Mouse (Mus musculus): Measurements from ENCODE around the gene Acot5. TPM values are rescaled to one million over a fixed set of nuclear protein-coding genes. Genes with fewer than 3 reads are reported as not detected.
"Not testable (repeated sequence)": the region's sequence is repeated elsewhere in the genome, so short reads cannot be mapped to it uniquely, and the experiment has no call there.

Acot5 gene
- total RNA-seq, 2 experiments from 2014 or later: not detected

DNA sequence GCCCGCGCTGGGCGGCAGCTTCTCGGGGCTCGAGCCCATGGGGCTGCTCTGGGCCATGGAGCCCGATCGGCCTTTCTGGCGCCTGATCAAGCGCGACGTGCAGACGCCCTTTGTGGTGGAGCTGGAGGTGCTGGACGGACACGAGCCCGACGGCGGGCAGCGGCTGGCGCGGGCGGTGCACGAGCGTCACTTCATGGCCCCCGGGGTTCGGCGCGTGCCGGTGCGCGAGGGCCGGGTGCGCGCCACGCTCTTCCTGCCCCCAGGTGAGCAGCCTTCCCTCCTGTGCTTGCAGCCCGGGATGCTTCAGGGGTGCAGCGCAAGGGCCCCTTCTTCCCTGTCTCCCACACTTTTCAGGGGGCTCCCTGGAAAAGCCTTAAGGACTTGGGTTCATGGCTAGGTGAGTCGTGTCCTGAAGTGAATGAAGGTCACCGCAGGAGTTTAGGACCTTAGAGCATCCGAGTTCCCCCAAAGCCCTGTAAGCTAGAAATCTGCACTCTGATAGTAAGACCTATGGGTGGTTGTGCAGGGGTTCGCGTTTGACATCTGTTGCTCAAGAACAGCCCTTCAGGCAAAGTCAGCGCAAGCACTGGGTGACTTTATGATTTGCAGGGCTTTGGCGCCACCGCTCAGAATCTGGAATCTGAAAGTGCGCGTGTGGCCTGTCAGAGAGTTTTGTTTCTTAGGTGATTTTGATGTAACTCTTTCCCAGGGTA is 15.3 kb upstream of the Acot5 start:
- ATAC-seq (replicated peaks; ENCODE audit: low FRiP score, poor library complexity, severe bottlenecking): no peak

DNA sequence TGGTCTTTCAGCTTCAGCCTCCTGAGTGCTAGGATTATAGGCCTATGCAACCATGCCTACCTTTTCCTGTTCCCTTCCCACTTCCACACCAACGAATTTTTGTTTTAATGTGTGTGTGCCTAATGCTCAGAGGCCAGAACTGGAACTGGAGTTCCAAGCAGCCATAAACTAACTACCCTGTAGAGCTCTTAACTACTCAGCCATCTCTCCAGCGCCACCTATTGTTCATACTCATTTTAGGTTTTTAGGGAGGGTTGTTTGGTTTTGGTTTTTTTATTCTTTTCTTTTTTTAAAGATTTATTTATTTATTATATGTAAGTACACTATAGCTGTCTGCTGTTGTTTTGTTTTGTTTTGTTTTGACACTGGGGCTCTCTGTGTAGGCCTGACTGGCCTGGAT is 8.2 kb upstream of the Acot5 start:
- no peak for ATAC-seq (replicated peaks; ENCODE audit: low FRiP score, poor library complexity, severe bottlenecking)

DNA sequence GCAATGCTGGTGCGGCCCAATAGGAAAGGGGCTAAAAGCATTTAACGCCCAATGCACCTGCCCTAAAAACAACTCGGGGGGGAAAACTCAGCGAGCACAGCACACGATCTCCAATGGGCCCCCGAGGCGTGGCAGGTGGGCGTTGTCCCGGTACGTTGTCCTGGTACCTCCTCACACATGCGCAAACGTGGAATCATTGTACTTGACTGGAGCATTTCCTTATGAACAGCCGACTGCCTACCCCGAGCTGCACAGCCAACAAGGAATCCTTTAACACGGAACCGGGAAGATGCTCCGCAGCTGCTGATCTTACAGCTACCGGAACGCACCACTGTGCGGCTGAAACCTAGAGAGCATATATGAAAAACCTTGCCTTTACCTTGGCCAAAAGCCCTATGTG is 6.8 kb upstream of the Acot5 start:
- ATAC-seq (replicated peaks; ENCODE audit: low FRiP score, poor library complexity, severe bottlenecking): no peak

DNA sequence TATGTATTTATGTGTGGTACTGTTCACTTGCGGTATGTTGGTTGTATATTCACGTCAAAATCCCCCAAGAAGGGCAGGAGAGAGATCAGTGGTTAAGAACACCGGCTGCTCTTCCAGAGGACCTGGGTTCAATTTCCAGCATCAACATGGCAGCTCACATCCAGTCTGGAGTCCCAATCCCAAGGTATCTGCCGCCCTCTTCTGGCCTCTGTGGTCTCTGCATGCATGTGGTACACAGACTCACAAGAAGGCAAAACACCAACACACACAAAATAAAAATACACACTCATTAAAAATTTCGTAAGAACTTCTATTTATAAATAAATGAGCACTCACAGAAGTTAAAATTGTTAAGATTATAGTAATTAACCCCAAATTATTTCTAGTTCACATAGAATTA is 5.9 kb upstream of the Acot5 start:
- ATAC-seq (replicated peaks; ENCODE audit: low FRiP score, poor library complexity, severe bottlenecking): no peak

DNA sequence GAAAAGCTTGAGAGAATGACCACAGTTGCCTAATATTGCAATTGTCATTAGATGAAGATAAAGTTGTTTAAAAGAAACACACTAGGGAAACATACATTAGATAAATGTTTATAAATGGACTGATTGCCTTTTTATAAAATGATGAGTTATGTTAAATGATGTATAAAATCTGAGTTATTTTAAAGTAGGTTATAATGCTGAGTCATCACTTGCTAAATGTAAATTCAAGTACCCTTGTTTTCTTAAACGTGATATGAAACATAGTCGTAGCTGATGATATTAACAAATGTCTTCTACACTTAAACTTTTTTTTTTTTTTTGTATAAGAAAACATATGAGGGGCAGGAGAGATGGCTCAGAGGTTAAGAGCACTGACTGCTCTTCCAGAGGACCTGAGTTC is 5.3 kb upstream of the Acot5 start:
- no peak for ATAC-seq (replicated peaks; ENCODE audit: low FRiP score, poor library complexity, severe bottlenecking)

DNA sequence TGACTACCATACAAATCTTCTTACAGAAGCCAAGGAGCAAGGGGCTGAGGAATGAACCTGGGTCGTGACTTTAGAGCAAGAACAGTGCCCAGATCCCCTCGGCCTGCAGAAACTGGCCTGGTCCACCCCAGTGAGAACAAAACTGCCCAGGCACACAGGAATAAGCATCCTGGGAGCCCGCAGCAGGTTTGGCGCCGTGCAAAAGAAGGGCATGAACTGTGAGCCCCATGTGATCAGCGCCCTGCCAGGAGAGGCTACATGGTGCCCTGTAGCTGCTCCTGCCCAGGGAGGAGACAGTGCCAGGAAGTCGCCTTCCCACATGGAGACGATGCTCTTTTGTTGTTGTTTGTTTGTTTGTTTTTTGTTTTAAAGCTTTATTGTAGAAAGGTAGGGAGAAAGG is 4.5 kb upstream of the Acot5 start:
- ATAC-seq (replicated peaks; ENCODE audit: low FRiP score, poor library complexity, severe bottlenecking): no peak

DNA sequence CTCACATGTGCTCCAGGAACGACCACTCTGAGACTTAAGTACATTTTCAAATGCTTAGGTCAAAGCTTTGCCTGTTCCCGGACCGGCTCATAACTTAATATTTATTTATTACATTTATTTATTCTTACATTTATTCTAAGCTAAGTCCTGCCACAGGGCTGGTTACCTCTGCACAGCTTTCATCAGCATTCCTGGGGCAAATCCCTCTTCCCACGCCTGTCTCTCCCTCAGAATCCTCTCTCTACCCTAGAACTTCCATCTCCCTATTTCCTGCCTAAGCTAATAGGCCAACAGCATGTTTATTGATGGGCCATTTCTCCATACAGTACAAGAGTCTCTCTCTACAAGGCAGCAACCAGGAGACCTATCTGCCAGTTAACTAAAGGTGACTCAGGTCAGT is 1.4 kb upstream of the Acot5 start:
- no peak for ATAC-seq (replicated peaks; ENCODE audit: low FRiP score, poor library complexity, severe bottlenecking)

DNA sequence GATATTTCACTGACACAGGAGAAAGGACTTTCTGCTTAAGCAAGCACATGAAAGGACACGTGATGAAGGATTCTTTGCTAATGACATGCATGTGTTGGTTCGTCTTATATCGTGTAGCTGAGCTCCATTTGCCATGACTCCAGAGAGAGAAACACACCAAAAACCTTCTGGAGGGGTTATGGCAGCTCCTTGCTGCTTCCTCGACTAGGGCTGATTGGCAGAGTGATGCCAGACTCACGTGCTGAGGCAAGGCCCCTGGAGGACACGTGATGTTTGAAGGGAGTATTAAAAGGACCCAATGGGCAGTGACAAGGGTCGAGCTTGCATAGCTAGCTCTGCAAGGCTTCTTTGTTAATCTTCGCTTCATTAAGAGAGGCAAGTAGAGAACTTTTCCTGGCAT is 829 bp upstream of the Acot5 start:
- ATAC-seq (replicated peaks; ENCODE audit: low FRiP score, poor library complexity, severe bottlenecking): no peak

DNA sequence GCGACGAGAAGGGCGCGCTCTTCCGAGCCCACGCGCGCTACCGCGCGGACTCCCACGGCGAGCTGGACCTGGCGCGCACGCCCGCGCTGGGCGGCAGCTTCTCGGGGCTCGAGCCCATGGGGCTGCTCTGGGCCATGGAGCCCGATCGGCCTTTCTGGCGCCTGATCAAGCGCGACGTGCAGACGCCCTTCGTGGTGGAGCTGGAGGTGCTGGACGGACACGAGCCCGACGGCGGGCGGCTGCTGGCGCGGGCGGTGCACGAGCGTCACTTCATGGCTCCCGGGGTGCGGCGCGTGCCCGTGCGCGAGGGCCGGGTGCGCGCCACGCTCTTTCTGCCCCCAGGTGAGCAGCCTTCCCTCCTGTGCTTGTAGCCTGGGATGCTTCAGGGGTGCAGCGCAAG is 457 bp downstream of the Acot5 start:
- ATAC-seq (replicated peaks; ENCODE audit: low FRiP score, poor library complexity, severe bottlenecking): not testable (repeated sequence)

DNA sequence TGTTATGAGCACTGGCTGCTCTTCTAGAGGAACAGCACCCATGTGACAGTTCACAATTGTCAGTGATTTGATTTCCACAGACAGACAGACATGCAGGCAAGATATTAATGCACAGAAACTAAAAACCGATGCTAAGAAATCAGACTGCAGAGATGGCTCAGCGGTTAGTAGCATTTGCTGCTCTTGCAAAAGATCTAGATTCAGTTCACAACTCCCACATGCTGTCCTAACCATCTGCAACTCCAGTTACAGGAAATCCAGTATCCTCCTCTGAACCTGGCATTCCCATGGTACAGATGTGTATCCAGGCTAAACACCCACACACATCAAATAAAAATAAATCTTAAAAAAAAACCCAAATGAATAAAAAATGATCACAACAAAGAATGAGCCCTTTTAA is 2.6 kb downstream of the Acot5 start:
- ATAC-seq (replicated peaks; ENCODE audit: low FRiP score, poor library complexity, severe bottlenecking): no peak

DNA sequence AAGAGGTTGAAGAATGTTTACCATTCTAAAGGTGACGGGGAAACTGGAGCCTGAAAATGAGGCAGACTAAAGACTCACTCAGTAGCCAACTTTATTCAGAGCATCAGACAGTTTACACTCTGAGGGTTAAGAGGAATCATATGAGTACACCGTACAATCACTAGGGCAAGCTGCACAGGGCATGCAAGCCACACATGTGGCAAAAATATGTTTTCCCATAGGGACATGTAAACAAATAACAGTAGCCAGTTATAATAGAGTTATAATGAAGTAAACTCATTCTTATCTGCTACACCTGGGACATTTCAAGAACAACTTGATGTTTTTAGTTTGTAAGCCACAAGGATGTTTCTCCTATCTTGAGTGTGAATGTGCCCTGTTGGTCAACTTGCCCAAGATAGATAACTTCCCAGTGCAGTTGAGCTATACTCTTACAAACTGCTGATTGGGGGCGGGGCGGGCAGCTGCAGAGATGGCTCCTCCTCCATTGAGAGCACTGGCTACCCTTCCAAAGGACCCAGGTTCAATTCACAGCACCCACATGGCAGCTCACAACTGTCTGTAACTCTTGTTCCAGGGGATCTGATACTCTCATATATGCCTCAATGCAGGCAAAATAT is 8.4 kb downstream of the Acot5 start:
- ATAC-seq (replicated peaks; ENCODE audit: low FRiP score, poor library complexity, severe bottlenecking): no peak

DNA sequence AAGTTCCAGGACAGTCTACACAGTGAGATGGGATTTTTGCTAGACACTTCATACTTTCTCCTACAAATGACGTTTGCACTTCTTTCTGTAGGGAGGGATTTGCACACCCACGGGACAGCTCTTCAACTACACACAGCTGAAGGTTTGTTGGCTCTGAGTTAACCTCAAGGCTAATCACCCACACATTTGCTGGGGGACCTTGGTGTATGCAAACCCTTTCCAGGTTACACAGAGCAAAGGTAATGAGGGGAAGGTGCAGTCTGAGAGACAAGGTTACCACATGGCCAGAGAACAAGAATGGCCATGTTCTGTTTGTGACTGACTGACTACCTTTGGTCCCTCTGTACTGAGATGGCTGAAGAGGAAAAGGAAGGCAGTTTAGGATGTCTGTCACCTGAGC is 14.7 kb downstream of the Acot5 start:
- ATAC-seq (replicated peaks; ENCODE audit: low FRiP score, poor library complexity, severe bottlenecking): no peak

DNA sequence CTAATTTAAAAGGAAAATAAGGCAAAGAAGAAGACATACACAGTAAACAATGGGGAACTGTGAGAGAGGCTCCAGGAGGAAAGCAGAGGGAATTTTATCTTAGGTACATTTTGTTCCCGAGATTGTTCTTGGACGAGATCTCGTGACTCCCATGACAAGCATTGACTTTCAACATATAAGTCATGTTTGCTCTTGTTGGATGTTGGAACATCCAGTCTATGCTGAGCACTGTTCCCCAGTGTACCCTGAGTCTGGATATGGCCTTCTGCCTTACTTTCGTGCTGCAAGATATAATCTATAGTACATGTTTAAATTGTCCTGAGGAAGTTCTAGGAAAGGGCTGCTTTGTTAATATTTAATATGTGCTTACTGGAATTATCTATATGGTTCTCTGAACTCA is 15.5 kb downstream of the Acot5 start:
- ATAC-seq (replicated peaks; ENCODE audit: low FRiP score, poor library complexity, severe bottlenecking): no peak

DNA sequence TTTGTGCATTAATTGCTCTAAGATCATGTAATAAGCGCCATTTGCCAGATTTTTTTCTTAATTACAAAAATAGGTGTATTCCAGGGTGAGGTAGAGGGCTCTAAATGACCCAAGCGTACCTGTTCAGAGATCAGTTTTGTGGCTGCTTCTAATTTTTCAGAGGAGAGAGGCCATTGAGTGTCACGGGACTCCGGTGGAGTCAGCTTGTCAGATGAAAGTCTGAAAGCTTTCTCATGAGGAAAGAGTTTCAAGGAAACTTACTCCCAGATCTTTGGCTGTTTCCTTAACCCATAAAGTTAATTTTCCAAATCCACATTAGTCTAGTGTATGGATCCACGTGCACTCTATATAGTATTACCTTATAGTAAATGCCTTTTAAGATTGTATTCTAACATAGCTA is 25.5 kb downstream of the Acot5 start:
- not testable (repeated sequence) for ATAC-seq (replicated peaks; ENCODE audit: low FRiP score, poor library complexity, severe bottlenecking)

DNA sequence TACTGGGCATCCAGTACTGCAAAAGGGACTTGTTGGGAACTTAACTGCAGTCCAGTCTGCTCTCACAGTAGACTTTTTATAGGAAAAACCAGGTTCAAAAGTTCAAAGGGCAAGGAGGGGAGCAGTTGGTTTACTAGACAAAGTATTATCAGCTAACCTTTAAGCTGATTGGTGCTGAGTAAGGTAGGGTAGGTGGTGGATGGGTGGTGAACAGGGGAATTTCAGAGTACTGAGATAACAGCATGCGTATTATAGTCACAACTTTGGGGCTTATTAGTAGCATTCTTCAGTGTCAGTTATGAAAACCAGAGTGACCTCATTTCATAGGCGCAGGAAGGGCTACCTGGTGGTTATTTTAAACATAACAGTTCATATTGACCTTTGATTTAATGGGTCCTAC is 30.5 kb downstream of the Acot5 start:
- no peak for ATAC-seq (replicated peaks; ENCODE audit: low FRiP score, poor library complexity, severe bottlenecking)

DNA sequence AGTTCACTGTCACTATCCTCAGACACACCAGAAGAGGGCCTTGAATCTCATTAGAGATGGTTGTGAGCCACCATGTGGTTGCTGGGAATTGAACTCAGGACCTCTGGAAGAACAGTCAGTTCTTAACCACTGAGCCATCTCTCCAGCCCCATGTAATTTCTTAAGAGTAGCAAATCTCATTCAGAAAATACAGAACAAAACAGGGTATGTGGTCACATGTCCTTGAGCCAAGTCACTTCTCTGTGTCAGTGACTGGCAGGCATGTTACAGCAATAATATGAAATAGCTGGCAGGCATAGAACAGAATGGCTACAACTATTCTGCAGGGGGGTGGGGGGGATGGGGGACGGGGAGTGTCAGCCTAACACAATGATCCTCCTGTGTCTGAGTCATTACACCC is 30.9 kb downstream of the Acot5 start:
- ATAC-seq (replicated peaks; ENCODE audit: low FRiP score, poor library complexity, severe bottlenecking): no peak

DNA sequence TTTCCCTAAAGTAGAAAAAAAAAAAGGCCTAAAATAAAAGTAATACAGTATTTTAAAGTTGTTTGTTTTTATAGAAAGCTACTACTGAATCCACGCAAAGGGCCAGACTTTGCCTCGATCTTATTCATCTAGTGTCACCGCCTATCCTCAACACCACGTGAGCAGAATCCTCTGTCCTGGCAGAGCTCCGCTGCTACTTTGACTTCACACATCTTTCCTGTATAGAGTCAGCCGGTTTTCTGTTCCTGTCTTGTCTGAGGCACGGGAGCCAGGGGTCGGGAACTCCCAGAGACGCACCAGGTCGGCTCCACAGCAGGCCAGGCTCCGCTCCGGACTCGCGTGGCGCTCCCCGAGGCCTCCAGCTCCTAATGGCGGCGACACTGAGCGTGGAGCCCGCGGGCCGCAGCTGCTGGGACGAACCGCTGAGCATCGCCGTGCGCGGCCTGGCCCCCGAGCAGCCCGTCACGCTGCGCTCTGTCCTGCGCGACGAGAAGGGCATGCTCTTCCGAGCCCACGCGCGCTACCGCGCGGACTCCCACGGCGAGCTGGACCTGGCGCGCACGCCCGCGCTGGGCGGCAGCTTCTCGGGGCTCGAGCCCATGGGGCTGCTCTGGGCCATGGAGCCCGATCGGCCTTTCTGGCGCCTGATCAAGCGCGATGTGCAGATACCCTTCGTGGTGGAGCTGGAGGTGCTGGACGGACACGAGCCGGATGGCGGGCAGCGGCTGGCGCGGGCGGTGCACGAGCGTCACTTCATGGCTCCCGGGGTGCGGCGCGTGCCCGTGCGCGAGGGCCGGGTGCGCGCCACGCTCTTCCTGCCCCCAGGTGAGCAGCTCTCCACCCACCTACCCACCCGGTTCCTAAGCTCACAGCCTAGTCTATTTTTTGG is 31.7 kb downstream of the Acot5 start, which contains the start of gene Acot6:
TSS of gene Acot6 (plus strand) at position 51 of the 889 bp plus-strand sequence.
- peak; percentile 71 for ATAC-seq (replicated peaks; ENCODE audit: low FRiP score, poor library complexity, severe bottlenecking)

DNA sequence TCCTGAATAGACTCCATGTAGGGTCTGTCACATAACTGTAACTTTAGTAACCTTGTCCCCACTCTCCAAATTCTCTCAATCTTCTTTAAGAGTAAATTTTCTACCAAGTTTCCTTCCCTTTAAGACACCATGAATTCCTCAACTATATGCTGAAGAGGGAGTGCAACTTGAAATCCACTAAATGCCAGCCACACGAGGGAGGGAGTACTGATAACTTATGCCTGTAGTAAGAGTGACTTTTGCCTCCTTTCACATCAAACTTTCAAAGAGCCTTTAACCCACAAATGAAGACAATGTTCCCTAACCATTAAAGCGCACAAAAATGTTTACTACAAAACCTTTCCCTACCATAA is 32.3 kb downstream of the Acot5 start:
- ATAC-seq (replicated peaks; ENCODE audit: low FRiP score, poor library complexity, severe bottlenecking): no peak

DNA sequence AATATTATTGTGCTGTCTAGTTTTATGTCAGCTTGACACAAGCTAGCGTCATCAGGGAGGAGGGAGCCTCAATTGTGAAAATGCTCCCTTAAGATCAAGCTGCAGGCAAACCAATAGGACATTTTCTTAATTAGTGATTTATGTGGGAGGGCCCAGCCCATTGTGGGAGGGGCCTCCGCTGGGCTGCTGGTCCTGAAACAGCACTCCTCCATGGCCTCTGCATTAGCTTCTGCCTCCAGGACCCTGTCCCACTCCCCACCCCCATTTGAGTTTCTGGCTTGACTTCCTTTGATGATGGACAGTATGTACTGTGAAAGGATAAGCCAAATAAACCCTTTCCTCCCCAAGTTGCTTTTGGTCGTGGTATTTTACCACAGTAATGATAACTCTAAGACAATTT is 37.9 kb downstream of the Acot5 start:
- no peak for ATAC-seq (replicated peaks; ENCODE audit: low FRiP score, poor library complexity, severe bottlenecking)

DNA sequence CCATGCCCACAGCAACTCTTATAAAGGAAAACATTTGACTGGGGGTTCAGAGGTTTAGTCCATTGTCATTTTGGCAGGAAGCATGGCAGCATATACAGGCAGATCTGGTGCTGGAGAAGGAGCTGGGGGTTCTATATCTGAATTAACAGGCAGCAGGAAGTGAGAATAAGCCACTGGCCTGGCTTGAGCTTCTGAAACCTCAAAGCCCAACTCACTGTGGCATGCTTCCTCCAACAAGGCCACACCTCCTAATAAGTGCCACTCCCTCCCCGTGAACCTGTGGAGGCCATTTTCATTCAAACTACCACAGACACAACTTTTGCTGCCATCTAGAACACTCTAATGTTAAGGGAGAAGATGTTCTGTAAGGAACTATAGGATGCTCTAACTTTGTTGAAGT is 38.6 kb downstream of the Acot5 start:
- ATAC-seq (replicated peaks; ENCODE audit: low FRiP score, poor library complexity, severe bottlenecking): no peak

DNA sequence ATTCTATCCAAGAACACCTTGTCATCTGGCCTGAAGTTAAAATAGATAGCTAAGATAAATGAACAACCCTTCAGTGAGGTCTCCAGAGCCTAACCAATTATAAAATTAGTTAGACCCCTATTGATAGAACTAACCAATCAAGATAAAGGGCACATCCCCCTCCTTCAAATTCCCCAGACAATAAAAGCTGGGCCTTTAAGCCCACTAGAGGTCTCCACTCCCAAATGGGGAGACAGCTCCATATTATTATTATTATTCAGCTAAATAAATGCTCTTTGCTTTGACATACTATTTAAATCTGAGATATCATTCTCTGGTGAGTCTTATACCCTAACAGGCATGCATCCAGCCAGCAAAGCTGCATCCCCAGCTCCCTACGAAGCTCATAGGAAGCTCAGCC is 40.8 kb downstream of the Acot5 start:
- ATAC-seq (replicated peaks; ENCODE audit: low FRiP score, poor library complexity, severe bottlenecking): no peak
